Mouse (Mus musculus) thymus, adult 2 months (tissue): ENCODE results near the gene Ccdc103.

Experiments used
- CTCF ChIP-seq: fragments of 200-500 bp; IDR thresholded peaks from 2 replicates; pipeline ENCODE4 v1.5.1; 2012; ENCODE audit warnings: mild to moderate bottlenecking, control low read depth, low read length, moderate library complexity, borderline replicate concordance; ENCODE audit not compliant: control insufficient read depth, poor library complexity, insufficient read depth; ENCODE audit errors: extremely low read depth
- POLR2A ChIP-seq: fragments of 200-500 bp; IDR thresholded peaks from 2 replicates; pipeline ENCODE4 v1.6.1; 2012; ENCODE audit warnings: mild to moderate bottlenecking, low read length, control low read depth, moderate library complexity; ENCODE audit not compliant: control insufficient read depth, poor library complexity, insufficient read depth; ENCODE audit errors: extremely low read depth

- TF ChIP-seq CTCF (no peak), POLR2A (no peak)
Measured at GRCm38 (mm10) chr11:102888135-102888534, 7.1 kb downstream of the Ccdc103 start.
